Mouse (Mus musculus) layer of hippocampus, adult 9-10 months (tissue): Measurements from ENCODE around the gene Gldc.
"Not testable (repeated sequence)": the region's sequence is repeated elsewhere in the genome, so short reads cannot be mapped to it uniquely, and the experiment has no call there.

Experiments
- DNase-seq: peaks from one replicate; pipeline ENCODE4 v3.0.0; 2022; ENCODE audit warnings: low spot score

Gldc gene

GRCm38 (mm10) chr19:30174919-30175571, at the start of gene Gldc:
Gene Gldc, minus strand, starts transcription at chr19:30175429.
- no peak for DNase-seq

- DNase-seq, result not testable (repeated sequence)
These were observed 47.4 kb upstream of the Gldc start for GRCm38 (mm10) chr19:30222593-30222992.

GRCm38 (mm10) chr19:30217335-30217734, 42.1 kb upstream of the Gldc start:
- DNase-seq, result peak; percentile 46

GRCm38 (mm10) chr19:30216186-30216585, 41.0 kb upstream of the Gldc start:
- no peak for DNase-seq

- not testable (repeated sequence) for DNase-seq
These were observed 40.5 kb upstream of the Gldc start for GRCm38 (mm10) chr19:30215736-30216135.

- no peak for DNase-seq
These were observed 38.8 kb upstream of the Gldc start for GRCm38 (mm10) chr19:30214026-30214425.

GRCm38 (mm10) chr19:30209006-30209405, 33.8 kb upstream of the Gldc start:
- DNase-seq, result not testable (repeated sequence)

- no peak for DNase-seq
These were observed 31.8 kb upstream of the Gldc start for GRCm38 (mm10) chr19:30206981-30207380.

GRCm38 (mm10) chr19:30205874-30206273, 30.6 kb upstream of the Gldc start:
- DNase-seq, result no peak

- peak; percentile 11 for DNase-seq
These were observed 30.1 kb upstream of the Gldc start for GRCm38 (mm10) chr19:30205159-30205816.

- DNase-seq, result no peak
These were observed 26.9 kb upstream of the Gldc start for GRCm38 (mm10) chr19:30202177-30202576.

GRCm38 (mm10) chr19:30194999-30195398, 19.8 kb upstream of the Gldc start:
- no peak for DNase-seq

- no peak for DNase-seq
These were observed 12.0 kb upstream of the Gldc start for GRCm38 (mm10) chr19:30187232-30187631.

GRCm38 (mm10) chr19:30185536-30185935, 10.3 kb upstream of the Gldc start:
- no peak for DNase-seq

- DNase-seq, result no peak
These were observed 4.8 kb upstream of the Gldc start for GRCm38 (mm10) chr19:30179979-30180378.

- no peak for DNase-seq
These were observed 1.1 kb downstream of the Gldc start for GRCm38 (mm10) chr19:30174074-30174670.

- no peak for DNase-seq
These were observed 3.7 kb downstream of the Gldc start for GRCm38 (mm10) chr19:30171346-30172055.

- no peak for DNase-seq
These were observed 4.9 kb downstream of the Gldc start for GRCm38 (mm10) chr19:30170319-30170718.

- no peak for DNase-seq
These were observed 8.3 kb downstream of the Gldc start for GRCm38 (mm10) chr19:30166801-30167505.

- DNase-seq, result no peak
These were observed 11.0 kb downstream of the Gldc start for GRCm38 (mm10) chr19:30164228-30164627.

- DNase-seq, result no peak
These were observed 12.4 kb downstream of the Gldc start for GRCm38 (mm10) chr19:30162808-30163207.

GRCm38 (mm10) chr19:30160021-30160420, 15.2 kb downstream of the Gldc start:
- DNase-seq, result no peak
